Mouse (Mus musculus) embryonic fibroblast, embryonic 13.5 days (primary cell): ENCODE data around the gene Pold3.

Experiments
- CTCF ChIP-seq: IDR thresholded peaks from 2 replicates; pipeline ENCODE4 v1.5.1; 2011; ENCODE audit warnings: mild to moderate bottlenecking, control low read depth, low read length, moderate library complexity, borderline replicate concordance; ENCODE audit not compliant: insufficient read depth
- POLR2A ChIP-seq: IDR thresholded peaks from 2 replicates; pipeline ENCODE4 v1.6.1; 2011; ENCODE audit warnings: low read depth, mild to moderate bottlenecking, control low read depth, low read length, moderate library complexity

GRCm38 (mm10) chr7:100051904-100052303, 69.5 kb downstream of the Pold3 start:
- TF ChIP-seq CTCF (no peak), POLR2A (no peak)
